Mouse (Mus musculus) small intestine, adult 2 months (tissue): Measurements from ENCODE around the gene Capg. TPM values are rescaled to one million over a fixed set of nuclear protein-coding genes. Genes with fewer than 3 reads are reported as not detected.

Experiments
- H3K27ac ChIP-seq: fragments of 200-500 bp; 2 replicates; pipeline ENCODE4 v1.5.1; 2012; ENCODE audit warnings: low read depth, low read length, control low read depth, inconsistent platforms; ENCODE audit not compliant: insufficient read depth
- H3K27me3 ChIP-seq: fragments of 200-500 bp; 2 replicates; pipeline ENCODE4 v1.6.1; 2012; ENCODE audit warnings: mild to moderate bottlenecking, moderate library complexity, low read length, inconsistent platforms; ENCODE audit not compliant: control insufficient read depth, insufficient read depth
- H3K36me3 ChIP-seq: fragments of 200-500 bp; 2 replicates; pipeline ENCODE4 v1.6.1; 2012; ENCODE audit warnings: mild to moderate bottlenecking, low read length, control low read depth, inconsistent platforms; ENCODE audit not compliant: control insufficient read depth, insufficient read depth
- H3K4me1 ChIP-seq: fragments of 200-500 bp; 2 replicates; pipeline ENCODE4 v1.6.1; 2012; ENCODE audit warnings: low read length, inconsistent platforms, mixed read lengths; ENCODE audit not compliant: control insufficient read depth, insufficient read depth, insufficient read length
- H3K4me3 ChIP-seq: fragments of 200-500 bp; 2 replicates; pipeline ENCODE4 v1.5.1; 2012; ENCODE audit warnings: low read depth, mild to moderate bottlenecking, control low read depth, inconsistent platforms, low read length, moderate library complexity
- CTCF ChIP-seq: fragments of 200-500 bp; IDR thresholded peaks from 2 replicates; pipeline ENCODE4 v1.5.1; 2012; ENCODE audit warnings: low read depth, mild to moderate bottlenecking, control low read depth, inconsistent platforms, low read length, moderate library complexity, mixed read lengths; ENCODE audit not compliant: insufficient replicate concordance, insufficient read length; ENCODE audit errors: extremely low read depth
- POLR2A ChIP-seq: fragments of 200-500 bp; IDR thresholded peaks from 2 replicates; pipeline ENCODE4 v1.6.1; 2012; ENCODE audit warnings: low read depth, mild to moderate bottlenecking, control low read depth, inconsistent platforms, low read length, moderate library complexity
- whole genome bisulfite sequencing: fragments of 180-500 bp; shearing (Covaris S2); methylation state at CpG from one replicate; pipeline ENCODE4 v1.1.7; 2018; 5-methylcytosine and 5-hydroxymethylcytosine counted together
- polyA plus RNA-seq: library from polyadenylated mRNA; depleted of rRNA; stranded (reverse); fragments of >200 nt; gene quantifications from 2 replicates; pipeline ENCODE4 v1.2.3, GENCODE M21; 2012

Gene Capg
- polyA plus RNA-seq, 1 experiment: 17.5 TPM

- Histone ChIP-seq H3K27ac (no peak overlapping the region), H3K4me3 (no peak overlapping the region), H3K36me3 (no peaks in the 10 kb centered on the region), H3K4me1 (peaks cover 9% of the 10 kb centered on the region), H3K27me3 (no peaks in the 10 kb centered on the region)
- WGBS: 44% methylated on average over 9 of the region's 9 CpGs
- TF ChIP-seq CTCF (peak; percentile 99; the same call in 1 of the 2 replicates), POLR2A (no peak)
Observed at GRCm38 (mm10) chr6:72534035-72534809, 10.0 kb upstream of the Capg start.

- 3% methylated on average over 9 of the region's 9 CpGs for WGBS
- TF ChIP-seq CTCF (peak; percentile 95), POLR2A (no peak)
- Histone ChIP-seq H3K36me3 (no peaks in the 10 kb centered on the region), H3K4me3 (no peak overlapping the region), H3K4me1 (peaks cover 9% of the 10 kb centered on the region), H3K27ac (no peak overlapping the region), H3K27me3 (no peaks in the 10 kb centered on the region)
Observed at GRCm38 (mm10) chr6:72535165-72535564, 9.0 kb upstream of the Capg start.

- H3K36me3 ChIP-seq: no peaks in the 10 kb centered on the region
- 48% methylated on average over 10 of the region's 10 CpGs for WGBS
- H3K27me3 ChIP-seq: no peaks in the 10 kb centered on the region
- no peak for TF ChIP-seq POLR2A
- no peak for TF ChIP-seq CTCF
- H3K4me3 ChIP-seq: peak overlapping the region; percentile 79
- peaks cover 9% of the 10 kb centered on the region for H3K4me1 ChIP-seq
- peak overlapping the region; percentile 7; the same call in 1 of the 2 replicates for H3K27ac ChIP-seq
Observed at GRCm38 (mm10) chr6:72537998-72538500, 6.1 kb upstream of the Capg start.

- under 1% methylated on average over 16 of the region's 16 CpGs for WGBS
- Histone ChIP-seq H3K27ac (peak overlapping the region; percentile 7; the same call in 1 of the 2 replicates), H3K4me3 (peak overlapping the region; percentile 79), H3K4me1 (peaks cover 9% of the 10 kb centered on the region), H3K27me3 (no peaks in the 10 kb centered on the region), H3K36me3 (no peaks in the 10 kb centered on the region)
- peak; percentile 86 for TF ChIP-seq POLR2A
- no peak for TF ChIP-seq CTCF
Observed at GRCm38 (mm10) chr6:72538562-72539031, 5.6 kb upstream of the Capg start.

DNA sequence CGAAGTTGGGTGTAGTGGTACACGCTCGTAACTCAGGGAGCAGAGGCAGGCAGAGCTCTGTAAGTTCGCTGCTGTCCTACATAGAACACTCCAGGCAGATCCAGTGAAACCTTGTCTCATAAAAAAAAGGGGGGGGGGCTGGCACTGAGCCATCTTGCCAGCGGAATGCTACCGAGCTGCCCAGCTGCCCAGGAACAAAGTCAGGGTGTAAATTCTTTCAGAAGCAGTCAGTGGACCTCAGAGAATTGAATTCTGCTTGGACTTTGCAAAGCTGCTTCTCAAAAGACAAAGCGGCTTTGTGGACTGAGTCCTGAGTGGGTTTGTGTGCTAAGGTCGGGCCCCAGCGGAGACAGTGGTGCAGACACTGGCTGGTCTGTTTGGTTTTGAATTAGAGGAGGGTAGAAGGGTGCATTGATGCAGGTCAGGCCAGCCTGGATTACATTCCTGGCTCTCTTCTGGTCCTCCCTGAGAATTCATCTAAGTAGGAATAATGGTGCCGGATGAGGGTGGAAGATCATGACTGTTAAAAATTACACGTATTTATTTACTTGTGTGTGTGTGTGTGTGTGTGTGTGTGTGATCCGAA is 833 bp upstream of the Capg start:
- H3K4me3 ChIP-seq: no peak overlapping the region
- H3K36me3 ChIP-seq: no peaks in the 10 kb centered on the region
- 64% methylated on average over 12 of the region's 12 CpGs for WGBS
- no peaks in the 10 kb centered on the region for H3K27me3 ChIP-seq
- H3K27ac ChIP-seq: no peak overlapping the region
- TF ChIP-seq POLR2A (no peak), CTCF (no peak)
- peaks cover 6% of the 10 kb centered on the region; the same call in 1 of the 2 replicates for H3K4me1 ChIP-seq

- 86% methylated on average over 7 of the region's 7 CpGs for WGBS
- H3K4me1 ChIP-seq: peaks cover 22% of the 10 kb centered on the region
- no peaks in the 10 kb centered on the region for H3K36me3 ChIP-seq
- no peak overlapping the region for H3K4me3 ChIP-seq
- no peak for TF ChIP-seq POLR2A
- no peak for TF ChIP-seq CTCF
- no peaks in the 10 kb centered on the region for H3K27me3 ChIP-seq
- H3K27ac ChIP-seq: no peak overlapping the region
Observed at GRCm38 (mm10) chr6:72545377-72545776, 1.2 kb downstream of the Capg start.

GRCm38 (mm10) chr6:72547121-72547520 is 2.9 kb downstream of the Capg start:
- no peaks in the 10 kb centered on the region for H3K27me3 ChIP-seq
- TF ChIP-seq POLR2A: no peak
- peak; percentile 20; the same call in 1 of the 2 replicates for TF ChIP-seq CTCF
- 99% methylated on average over 2 of the region's 2 CpGs for WGBS
- peaks cover 33% of the 10 kb centered on the region for H3K4me1 ChIP-seq
- no peaks in the 10 kb centered on the region for H3K36me3 ChIP-seq
- no peak overlapping the region for H3K27ac ChIP-seq
- H3K4me3 ChIP-seq: no peak overlapping the region
